Mouse (Mus musculus): ENCODE measurements at regions not wholly inside any gene's neighbourhood (a gene's known extent, or its start where the extent isn't known, plus 50 kb on each side); places are given as distances from the start of the nearest gene placed in this dataset.

- TF ChIP-seq BHLHE40 (IDR thresholded peaks at IDR 0.05; ENCODE audit: low read depth, low read length) (no peak), JUN (IDR thresholded peaks at IDR 0.05; ENCODE audit: insufficient read depth, low read depth, low read length) (no peak), CTCF (conservative IDR thresholded peaks at IDR 0.05 in 1 of 2, IDR thresholded peaks at IDR 0.05 in 1 of 2; ENCODE audit: low read depth in 2 of 2, low read length in 2 of 2) (no peak), ZKSCAN1 (IDR thresholded peaks at IDR 0.05; ENCODE audit: borderline replicate concordance, low read depth, low read length) (no peak), MAFK (IDR thresholded peaks at IDR 0.05; ENCODE audit: insufficient replicate concordance, low read length) (no peak), CHD1 (IDR thresholded peaks at IDR 0.05; ENCODE audit: low read depth, low read length) (no peak), MAX (IDR thresholded peaks at IDR 0.05; ENCODE audit: low read length) (no peak), SMC3 (IDR thresholded peaks at IDR 0.05; ENCODE audit: low read depth, low read length) (no peak), ELF1 (IDR thresholded peaks at IDR 0.05; ENCODE audit: low read depth, low read length) (no peak), GABPA (IDR thresholded peaks at IDR 0.05; ENCODE audit: insufficient replicate concordance, low read depth, low read length) (no peak), RAD21 (IDR thresholded peaks at IDR 0.05; ENCODE audit: low read depth, low read length) (no peak)
Observed at GRCm38 (mm10) chr1:57643466-57644097, 130.4 kb upstream of the Spats2l start.

Data from CH12.LX (cell line).